Mouse (Mus musculus): ENCODE measurements around the gene Mlxipl. TPM values are rescaled to one million over a fixed set of nuclear protein-coding genes. Genes with fewer than 3 reads are reported as not detected.
A peak's percentile ranks its signal among the peaks of the same experiment; 100 is the strongest.

Mlxipl gene
- total and polyA plus RNA-seq, 2 experiments from 2014 or later = 0.58 to 0.86 TPM

DNA sequence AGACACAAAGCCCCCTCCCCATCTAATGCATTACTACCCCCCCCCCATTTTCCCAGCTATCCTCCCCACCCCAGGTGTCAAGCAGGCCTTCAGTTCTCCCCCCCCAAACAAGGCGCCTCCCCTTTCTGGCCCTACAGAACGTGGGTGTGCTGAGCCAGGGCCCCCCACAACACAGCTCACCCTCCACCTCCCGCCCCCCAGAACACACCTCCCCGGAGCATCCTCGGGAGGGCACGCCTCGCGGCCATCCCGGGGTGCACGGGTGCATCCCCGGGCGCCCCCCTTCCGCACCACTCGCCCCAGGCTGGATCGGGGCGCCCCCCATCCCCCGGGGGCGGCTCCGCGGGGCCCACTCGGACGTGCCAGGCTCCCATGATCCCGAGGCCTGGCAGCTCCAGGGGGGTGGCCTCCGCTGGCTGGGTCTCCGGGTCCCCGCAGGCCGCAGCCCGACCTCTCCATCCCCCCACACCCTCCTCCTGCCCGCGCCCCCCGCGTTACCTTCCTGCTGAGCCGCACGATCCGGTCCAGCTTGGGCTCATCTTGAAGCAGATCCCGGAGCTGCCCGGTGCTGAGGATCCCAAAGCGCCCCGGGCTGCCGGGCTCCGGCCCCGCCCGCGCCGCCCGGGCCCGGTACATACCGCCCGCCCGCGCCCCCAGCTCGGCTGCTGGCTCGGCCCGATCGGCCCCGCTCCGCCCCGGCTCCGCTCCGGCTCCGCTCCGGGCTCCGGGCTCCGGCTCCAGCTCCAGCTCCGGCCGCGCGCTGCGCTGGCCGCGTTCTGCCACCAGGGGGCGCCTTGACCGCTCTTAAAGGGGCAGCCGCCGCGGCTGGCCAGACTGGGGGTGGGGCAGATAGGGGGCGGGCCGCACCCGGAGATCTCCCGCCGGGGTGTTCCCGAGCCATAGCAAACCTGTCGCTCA is 11.9 kb upstream of the Mlxipl start, which contains the start of gene Vps37d:
Gene Vps37d, minus strand, starts transcription at position 703 of the 918 bp plus-strand sequence.
- 2% methylated on average over 46 of the region's 83 CpGs for WGBS
- Histone ChIP-seq H3K36me3 (ENCODE audit: insufficient read depth, low read length) (peaks cover 8% of the 10 kb centered on the region), H3K27ac (peak within 1 kb of the TSS; percentile 94), H3K4me3 (ENCODE audit: low read length) (peak within 1 kb of the TSS; percentile 92), H3K27me3 (ENCODE audit: insufficient read depth, low read length) (no peaks in the 10 kb centered on the region), H3K4me2 (ENCODE audit: low read depth, low read length) (peak within 1 kb of the TSS; percentile 71), H3K9me3 (ENCODE audit: low read length) (no peaks in the 10 kb centered on the region), H3K9ac (replicated peaks; ENCODE audit: low read length) (peak within 1 kb of the TSS; percentile 100), H3K4me1 (ENCODE audit: insufficient read depth, low read length) (no peaks in the 10 kb centered on the region)
- TF ChIP-seq CTCF (IDR thresholded peaks at IDR 0.05; ENCODE audit: low read depth) = peak; percentile 67
- ATAC-seq = peak; percentile 90
- peak; percentile 96 for DNase-seq (ENCODE audit: low spot score)

DNA sequence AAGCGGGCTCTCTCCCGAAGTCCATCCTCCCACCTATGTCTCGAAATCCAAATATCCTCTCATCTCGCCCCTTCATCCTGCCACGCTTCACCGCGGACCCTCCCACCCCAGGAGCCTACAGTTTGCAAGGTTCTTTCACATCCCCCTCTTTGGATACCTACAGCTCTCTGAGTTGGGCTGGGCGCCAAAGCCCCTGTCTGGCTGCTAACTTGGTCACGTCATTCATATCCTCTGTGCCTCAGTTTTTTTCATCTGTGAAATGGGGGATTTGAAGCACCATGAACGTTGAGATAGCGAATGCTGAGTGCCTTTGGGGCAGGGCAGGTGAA is 11.2 kb upstream of the Mlxipl start:
- ATAC-seq (no peak), DNase-seq (ENCODE audit: low spot score) (no peak)
- Histone ChIP-seq H3K4me3 (ENCODE audit: low read length) (peak overlapping the region; percentile 92), H3K9ac (replicated peaks; ENCODE audit: low read length) (peak overlapping the region; percentile 100), H3K4me1 (ENCODE audit: insufficient read depth, low read length) (no peaks in the 10 kb centered on the region), H3K27me3 (ENCODE audit: insufficient read depth, low read length) (no peaks in the 10 kb centered on the region), H3K36me3 (ENCODE audit: insufficient read depth, low read length) (peaks cover 8% of the 10 kb centered on the region), H3K9me3 (ENCODE audit: low read length) (no peaks in the 10 kb centered on the region), H3K27ac (peak overlapping the region; percentile 94; the same call in 1 of the 2 replicates), H3K4me2 (ENCODE audit: low read depth, low read length) (peak overlapping the region; percentile 71)
- TF ChIP-seq CTCF (IDR thresholded peaks at IDR 0.05; ENCODE audit: low read depth) = no peak
- WGBS = 2% methylated on average over 11 of the region's 11 CpGs

DNA sequence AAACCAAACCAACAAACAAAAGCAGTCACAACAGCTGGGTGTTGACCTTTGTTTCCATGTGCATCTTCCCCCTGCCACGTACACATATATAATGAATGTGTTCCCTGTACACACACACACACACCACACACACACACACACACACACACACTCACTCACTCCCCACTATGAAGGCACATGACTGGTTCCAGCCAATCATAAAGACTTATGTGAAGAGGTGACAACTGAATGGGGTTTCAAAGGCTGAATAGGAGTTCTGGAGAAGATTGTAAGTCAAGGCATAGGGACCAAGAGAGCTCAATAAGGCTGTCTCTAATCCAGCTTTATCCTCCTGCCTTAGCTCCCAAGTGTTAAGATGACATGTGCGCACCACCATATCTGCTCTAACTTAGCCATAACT is 10.1 kb upstream of the Mlxipl start:
- H3K4me1 ChIP-seq (ENCODE audit: insufficient read depth, low read length) = no peaks in the 10 kb centered on the region
- no peak for TF ChIP-seq CTCF (IDR thresholded peaks at IDR 0.05; ENCODE audit: low read depth)
- no peak overlapping the region for H3K4me3 ChIP-seq (ENCODE audit: low read length)
- DNase-seq (ENCODE audit: low spot score) (no peak), ATAC-seq (no peak)
- 92% methylated on average over 2 of the region's 2 CpGs for WGBS
- H3K27me3 ChIP-seq (ENCODE audit: insufficient read depth, low read length) = no peaks in the 10 kb centered on the region
- no peak overlapping the region for H3K27ac ChIP-seq
- H3K9me3 ChIP-seq (ENCODE audit: low read length) = no peaks in the 10 kb centered on the region
- no peak overlapping the region for H3K4me2 ChIP-seq (ENCODE audit: low read depth, low read length)
- peaks cover 4% of the 10 kb centered on the region for H3K36me3 ChIP-seq (ENCODE audit: insufficient read depth, low read length)
- H3K9ac ChIP-seq (replicated peaks; ENCODE audit: low read length) = no peak overlapping the region

GRCm38 (mm10) chr5:135080539-135080938 is 9.2 kb upstream of the Mlxipl start:
- Histone ChIP-seq H3K4me1 (ENCODE audit: insufficient read depth, low read length) (no peaks in the 10 kb centered on the region), H3K9ac (replicated peaks; ENCODE audit: low read length) (no peak overlapping the region), H3K36me3 (ENCODE audit: insufficient read depth, low read length) (no peaks in the 10 kb centered on the region), H3K4me2 (ENCODE audit: low read depth, low read length) (no peak overlapping the region), H3K4me3 (ENCODE audit: low read length) (no peak overlapping the region), H3K9me3 (ENCODE audit: low read length) (no peaks in the 10 kb centered on the region), H3K27ac (no peak overlapping the region), H3K27me3 (ENCODE audit: insufficient read depth, low read length) (no peaks in the 10 kb centered on the region)
- TF ChIP-seq CTCF (IDR thresholded peaks at IDR 0.05; ENCODE audit: low read depth) = no peak
- no peak for ATAC-seq
- no peak for DNase-seq (ENCODE audit: low spot score)
- WGBS = 91% methylated on average over 5 of the region's 5 CpGs

GRCm38 (mm10) chr5:135086871-135087270 is 2.8 kb upstream of the Mlxipl start:
- ATAC-seq (no peak), DNase-seq (ENCODE audit: low spot score) (no peak)
- Histone ChIP-seq H3K4me3 (ENCODE audit: low read length) (no peak overlapping the region), H3K27me3 (ENCODE audit: insufficient read depth, low read length) (peaks cover 31% of the 10 kb centered on the region), H3K27ac (no peak overlapping the region), H3K4me1 (ENCODE audit: insufficient read depth, low read length) (no peaks in the 10 kb centered on the region), H3K4me2 (ENCODE audit: low read depth, low read length) (no peak overlapping the region), H3K9me3 (ENCODE audit: low read length) (no peaks in the 10 kb centered on the region), H3K36me3 (ENCODE audit: insufficient read depth, low read length) (no peaks in the 10 kb centered on the region), H3K9ac (replicated peaks; ENCODE audit: low read length) (no peak overlapping the region)
- no peak for TF ChIP-seq CTCF (IDR thresholded peaks at IDR 0.05; ENCODE audit: low read depth)
- 71% methylated on average over 4 of the region's 4 CpGs for WGBS

GRCm38 (mm10) chr5:135100981-135101380 is 11.3 kb downstream of the Mlxipl start:
- H3K9me3 ChIP-seq (ENCODE audit: low read length) = no peaks in the 10 kb centered on the region
- no peak overlapping the region for H3K9ac ChIP-seq (replicated peaks; ENCODE audit: low read length)
- no peaks in the 10 kb centered on the region for H3K36me3 ChIP-seq (ENCODE audit: insufficient read depth, low read length)
- no peak overlapping the region for H3K27ac ChIP-seq
- TF ChIP-seq CTCF (IDR thresholded peaks at IDR 0.05; ENCODE audit: low read depth) = no peak
- no peak overlapping the region for H3K4me2 ChIP-seq (ENCODE audit: low read depth, low read length)
- ATAC-seq (no peak), DNase-seq (ENCODE audit: low spot score) (no peak)
- H3K27me3 ChIP-seq (ENCODE audit: insufficient read depth, low read length) = peaks cover 7% of the 10 kb centered on the region
- 62% methylated on average over 1 of the region's 1 CpGs for WGBS
- H3K4me1 ChIP-seq (ENCODE audit: insufficient read depth, low read length) = no peaks in the 10 kb centered on the region
- no peak overlapping the region for H3K4me3 ChIP-seq (ENCODE audit: low read length)
